Mouse (Mus musculus) heart, embryonic 12.5 days (tissue): ENCODE data around the gene Otud7a. TPM values are rescaled to one million over a fixed set of nuclear protein-coding genes. Genes with fewer than 3 reads are reported as not detected.

ENCODE experiments used
- ATAC-seq: fragments of 200-750 bp; cut with Nextera tagmentation; 2 replicates; pipeline ENCODE4 v1.8.0; 2017; ENCODE audit warnings: moderate TSS enrichment, moderate library complexity; ENCODE audit not compliant: insufficient number of reproducible peaks, low FRiP score
- H3K27ac ChIP-seq: fragments of 300-500 bp; sonication (generic); 2 replicates; pipeline ENCODE4 v1.5.1; 2016; ENCODE audit warnings: mild to moderate bottlenecking, moderate library complexity; ENCODE audit not compliant: poor library complexity, severe bottlenecking
- H3K27me3 ChIP-seq: fragments of 300-500 bp; sonication (generic); replicated peaks from 2 replicates; pipeline ENCODE4 v1.6.1; 2016; ENCODE audit warnings: mild to moderate bottlenecking, moderate library complexity
- H3K36me3 ChIP-seq: fragments of 300-500 bp; sonication (generic); 2 replicates; pipeline ENCODE4 v1.6.1; 2016; ENCODE audit warnings: mild to moderate bottlenecking, moderate library complexity
- H3K4me1 ChIP-seq: fragments of 300-500 bp; sonication (generic); replicated peaks from 2 replicates; pipeline ENCODE4 v1.6.1; 2016; ENCODE audit warnings: mild to moderate bottlenecking
- H3K4me2 ChIP-seq: fragments of 300-500 bp; sonication (generic); 2 replicates; pipeline ENCODE4 v1.6.1; 2016; ENCODE audit warnings: mild to moderate bottlenecking, moderate library complexity
- H3K4me3 ChIP-seq: fragments of 300-500 bp; sonication (generic); 2 replicates; pipeline ENCODE4 v1.5.1; 2016; ENCODE audit warnings: mild to moderate bottlenecking
- H3K9ac ChIP-seq: fragments of 300-500 bp; sonication (generic); 2 replicates; pipeline ENCODE4 v1.6.1; 2016; ENCODE audit warnings: mild to moderate bottlenecking, moderate library complexity
- H3K9me3 ChIP-seq: fragments of 300-500 bp; sonication (generic); replicated peaks from 2 replicates; pipeline ENCODE4 v1.6.1; 2016; ENCODE audit warnings: mild to moderate bottlenecking, moderate library complexity
- WGBS: fragments of 180-500 bp; shearing (Covaris S2); methylation state at CpG from one replicate; pipeline ENCODE4 v1.1.7; 2016; 5-methylcytosine and 5-hydroxymethylcytosine counted together
- polyA plus RNA-seq: library from polyadenylated mRNA; unstranded; fragments of >200 nt; fragmentation: Nextera tagmentation; extraction: Ambion mirVana; gene quantifications from 2 replicates; pipeline ENCODE4 v1.2.1, GENCODE M21; 2016

The Otud7a gene
- polyA plus RNA-seq, 1 experiment from 2014 or later = 0.45 TPM

- WGBS = 77% methylated on average over 3 of the region's 3 CpGs
These were observed 114.4 kb downstream of the Otud7a start for GRCm38 (mm10) chr7:63558918-63559317.

GRCm38 (mm10) chr7:63559679-63560078, 115.1 kb downstream of the Otud7a start:
- no peaks in the 10 kb centered on the region for H3K4me1 ChIP-seq
- no peak overlapping the region for H3K9ac ChIP-seq
- H3K27ac ChIP-seq = no peak overlapping the region
- H3K9me3 ChIP-seq = no peaks in the 10 kb centered on the region
- no peaks in the 10 kb centered on the region for H3K27me3 ChIP-seq
- WGBS = 82% methylated on average over 1 of the region's 1 CpGs
- H3K4me2 ChIP-seq = no peak overlapping the region
- ATAC-seq = no peak
- H3K36me3 ChIP-seq = no peaks in the 10 kb centered on the region
- no peak overlapping the region for H3K4me3 ChIP-seq

More at GRCm38 (mm10) chr7:63558918-63559317, 114.4 kb downstream of the Otud7a start:
- H3K9ac ChIP-seq = no peak overlapping the region
- no peak for ATAC-seq
- no peaks in the 10 kb centered on the region for H3K9me3 ChIP-seq
- no peaks in the 10 kb centered on the region for H3K36me3 ChIP-seq
- H3K4me3 ChIP-seq = no peak overlapping the region
- no peaks in the 10 kb centered on the region for H3K27me3 ChIP-seq
- H3K27ac ChIP-seq = no peak overlapping the region
- no peaks in the 10 kb centered on the region for H3K4me1 ChIP-seq
- no peak overlapping the region for H3K4me2 ChIP-seq

GRCm38 (mm10) chr7:63583310-63583709, 138.8 kb downstream of the Otud7a start:
- WGBS = 77% methylated on average over 2 of the region's 2 CpGs

GRCm38 (mm10) chr7:63586184-63586870, 141.8 kb downstream of the Otud7a start:
- Histone ChIP-seq H3K36me3 (no peaks in the 10 kb centered on the region), H3K4me2 (no peak overlapping the region), H3K27ac (no peak overlapping the region), H3K9me3 (no peaks in the 10 kb centered on the region), H3K27me3 (no peaks in the 10 kb centered on the region), H3K9ac (no peak overlapping the region), H3K4me1 (no peaks in the 10 kb centered on the region), H3K4me3 (no peak overlapping the region)
- no peak for ATAC-seq
- 53% methylated on average over 2 of the region's 2 CpGs for WGBS

More at GRCm38 (mm10) chr7:63583310-63583709, 138.8 kb downstream of the Otud7a start:
- H3K4me1 ChIP-seq = no peaks in the 10 kb centered on the region
- no peak for ATAC-seq
- H3K27ac ChIP-seq = no peak overlapping the region
- H3K27me3 ChIP-seq = no peaks in the 10 kb centered on the region
- no peak overlapping the region for H3K4me3 ChIP-seq
- no peak overlapping the region for H3K9ac ChIP-seq
- no peak overlapping the region for H3K4me2 ChIP-seq
- no peaks in the 10 kb centered on the region for H3K9me3 ChIP-seq
- no peaks in the 10 kb centered on the region for H3K36me3 ChIP-seq

- H3K4me3 ChIP-seq = no peak overlapping the region
- WGBS = 27% methylated on average over 2 of the region's 2 CpGs
- H3K36me3 ChIP-seq = no peaks in the 10 kb centered on the region
- no peak overlapping the region for H3K27ac ChIP-seq
- no peaks in the 10 kb centered on the region for H3K4me1 ChIP-seq
- no peaks in the 10 kb centered on the region for H3K27me3 ChIP-seq
- H3K4me2 ChIP-seq = no peak overlapping the region
- no peaks in the 10 kb centered on the region for H3K9me3 ChIP-seq
- H3K9ac ChIP-seq = no peak overlapping the region
- no peak for ATAC-seq
These were observed 145.8 kb downstream of the Otud7a start for GRCm38 (mm10) chr7:63590305-63590704.

- no peaks in the 10 kb centered on the region for H3K4me1 ChIP-seq
- H3K27me3 ChIP-seq = no peaks in the 10 kb centered on the region
- H3K9me3 ChIP-seq = no peaks in the 10 kb centered on the region
- no peak overlapping the region for H3K27ac ChIP-seq
- no peaks in the 10 kb centered on the region for H3K36me3 ChIP-seq
- WGBS = 64% methylated on average over 4 of the region's 4 CpGs
- no peak for ATAC-seq
- H3K9ac ChIP-seq = no peak overlapping the region
- no peak overlapping the region for H3K4me3 ChIP-seq
- H3K4me2 ChIP-seq = no peak overlapping the region
These were observed 146.8 kb downstream of the Otud7a start for GRCm38 (mm10) chr7:63591322-63591721.

GRCm38 (mm10) chr7:63592061-63592460, 147.5 kb downstream of the Otud7a start:
- H3K9me3 ChIP-seq = no peaks in the 10 kb centered on the region
- H3K27me3 ChIP-seq = no peaks in the 10 kb centered on the region
- H3K36me3 ChIP-seq = no peaks in the 10 kb centered on the region
- no peak for ATAC-seq
- H3K4me3 ChIP-seq = no peak overlapping the region
- no peaks in the 10 kb centered on the region for H3K4me1 ChIP-seq
- WGBS = 60% methylated on average over 3 of the region's 3 CpGs
- H3K27ac ChIP-seq = no peak overlapping the region
- H3K9ac ChIP-seq = no peak overlapping the region
- no peak overlapping the region for H3K4me2 ChIP-seq

GRCm38 (mm10) chr7:63604827-63605226, 160.3 kb downstream of the Otud7a start:
- H3K27ac ChIP-seq = no peak overlapping the region
- WGBS = 61% methylated on average over 1 of the region's 1 CpGs
- H3K36me3 ChIP-seq = no peaks in the 10 kb centered on the region
- no peak overlapping the region for H3K4me3 ChIP-seq
- no peaks in the 10 kb centered on the region for H3K27me3 ChIP-seq
- no peak for ATAC-seq
- no peak overlapping the region for H3K4me2 ChIP-seq
- peaks cover 3% of the 10 kb centered on the region; the same call in 1 of the 2 replicates for H3K4me1 ChIP-seq
- H3K9me3 ChIP-seq = no peaks in the 10 kb centered on the region
- H3K9ac ChIP-seq = no peak overlapping the region

- ATAC-seq = no peak
- Histone ChIP-seq H3K4me2 (no peak overlapping the region), H3K4me3 (no peak overlapping the region), H3K27ac (no peak overlapping the region), H3K9me3 (no peaks in the 10 kb centered on the region), H3K27me3 (no peaks in the 10 kb centered on the region), H3K9ac (no peak overlapping the region), H3K4me1 (no peaks in the 10 kb centered on the region), H3K36me3 (no peaks in the 10 kb centered on the region)
- WGBS = 81% methylated on average over 3 of the region's 3 CpGs
These were observed 172.5 kb downstream of the Otud7a start for GRCm38 (mm10) chr7:63617018-63617417.

GRCm38 (mm10) chr7:63620776-63621340, 176.3 kb downstream of the Otud7a start:
- Histone ChIP-seq H3K27me3 (no peaks in the 10 kb centered on the region), H3K4me3 (no peak overlapping the region), H3K4me1 (no peaks in the 10 kb centered on the region), H3K36me3 (no peaks in the 10 kb centered on the region), H3K9ac (no peak overlapping the region), H3K27ac (no peak overlapping the region), H3K9me3 (no peaks in the 10 kb centered on the region), H3K4me2 (no peak overlapping the region)
- no peak for ATAC-seq
- WGBS = 84% methylated on average over 5 of the region's 5 CpGs

GRCm38 (mm10) chr7:63637651-63638050, 193.1 kb downstream of the Otud7a start:
- 76% methylated on average over 3 of the region's 3 CpGs for WGBS
- H3K4me2 ChIP-seq = no peak overlapping the region
- H3K4me1 ChIP-seq = no peaks in the 10 kb centered on the region
- no peaks in the 10 kb centered on the region for H3K36me3 ChIP-seq
- no peak overlapping the region for H3K4me3 ChIP-seq
- H3K9ac ChIP-seq = no peak overlapping the region
- no peaks in the 10 kb centered on the region for H3K9me3 ChIP-seq
- ATAC-seq = no peak
- no peaks in the 10 kb centered on the region for H3K27me3 ChIP-seq
- H3K27ac ChIP-seq = no peak overlapping the region

- no peaks in the 10 kb centered on the region for H3K9me3 ChIP-seq
- no peaks in the 10 kb centered on the region for H3K4me1 ChIP-seq
- no peaks in the 10 kb centered on the region for H3K36me3 ChIP-seq
- no peak overlapping the region for H3K9ac ChIP-seq
- no peak for ATAC-seq
- H3K4me3 ChIP-seq = no peak overlapping the region
- no peaks in the 10 kb centered on the region for H3K27me3 ChIP-seq
- WGBS = 77% methylated on average over 1 of the region's 1 CpGs
- no peak overlapping the region for H3K27ac ChIP-seq
- no peak overlapping the region for H3K4me2 ChIP-seq
These were observed 199.5 kb downstream of the Otud7a start for GRCm38 (mm10) chr7:63644002-63644401.
